Mouse (Mus musculus) hindbrain, embryonic 15.5 days (tissue): Measurements from ENCODE around the gene Agpat4. TPM values are rescaled to one million over a fixed set of nuclear protein-coding genes. Genes with fewer than 3 reads are reported as not detected.
A peak's percentile ranks its signal among the peaks of the same experiment; 100 is the strongest.

Experiments used
- ATAC-seq: fragments of 200-750 bp; cut with Nextera tagmentation; 2 replicates; pipeline ENCODE4 v1.8.0; 2017; ENCODE audit warnings: low read depth, moderate number of reproducible peaks, moderate TSS enrichment; ENCODE audit not compliant: low FRiP score
- H3K27ac ChIP-seq: fragments of 300-500 bp; sonication (generic); replicated peaks from 2 replicates; pipeline ENCODE4 v1.5.1; 2015; ENCODE audit warnings: mild to moderate bottlenecking, inconsistent platforms
- H3K27me3 ChIP-seq: fragments of 300-500 bp; sonication (generic); 2 replicates; pipeline ENCODE4 v1.6.1; 2015; ENCODE audit warnings: control low read depth, inconsistent platforms
- H3K36me3 ChIP-seq: fragments of 300-500 bp; sonication (generic); 2 replicates; pipeline ENCODE4 v1.6.1; 2015; ENCODE audit warnings: control low read depth, inconsistent platforms
- H3K4me1 ChIP-seq: fragments of 300-500 bp; sonication (generic); replicated peaks from 2 replicates; pipeline ENCODE4 v1.6.1; 2015; ENCODE audit warnings: control low read depth, inconsistent platforms
- H3K4me2 ChIP-seq: fragments of 300-500 bp; sonication (generic); 2 replicates; pipeline ENCODE4 v1.6.1; 2015; ENCODE audit warnings: moderate library complexity, mild to moderate bottlenecking, inconsistent platforms
- H3K4me3 ChIP-seq: fragments of 300-500 bp; sonication (generic); 2 replicates; pipeline ENCODE4 v1.5.1; 2015; ENCODE audit warnings: mild to moderate bottlenecking, inconsistent platforms
- H3K9ac ChIP-seq: fragments of 300-500 bp; sonication (generic); 2 replicates; pipeline ENCODE4 v1.6.1; 2015; ENCODE audit warnings: inconsistent platforms
- H3K9me3 ChIP-seq: fragments of 300-500 bp; sonication (generic); 2 replicates; pipeline ENCODE4 v1.6.1; 2016; ENCODE audit warnings: control low read depth, inconsistent platforms
- WGBS: fragments of 180-500 bp; shearing (Covaris S2); methylation state at CpG from one replicate; pipeline ENCODE4 v1.1.7; 2015; 5-methylcytosine and 5-hydroxymethylcytosine counted together
- polyA plus RNA-seq: library from polyadenylated mRNA; unstranded; fragments of >200 nt; fragmentation: Nextera tagmentation; extraction: Ambion mirVana; gene quantifications from 2 replicates; pipeline ENCODE4 v1.2.1, GENCODE M21; 2015

Gene Agpat4
- 62.0 and 63.4 TPM in 2 replicates for polyA plus RNA-seq

DNA sequence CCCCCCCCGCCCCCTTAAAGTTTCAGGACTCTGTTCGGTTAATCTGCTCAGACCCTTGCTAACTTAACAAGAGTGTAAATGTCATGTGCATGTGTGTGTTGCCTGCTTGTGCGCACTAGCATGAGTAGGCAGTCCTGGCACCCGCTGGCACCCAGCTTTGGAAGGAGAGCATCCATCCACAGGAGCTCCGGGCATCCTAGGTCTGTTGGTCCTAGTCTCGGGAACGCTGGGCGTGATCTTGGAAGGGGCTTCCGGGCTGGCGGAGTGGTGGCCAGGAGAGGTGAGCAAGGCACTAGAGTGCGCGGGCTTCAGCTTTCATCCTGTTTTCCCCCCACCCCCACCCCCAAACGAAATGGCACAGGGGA, at the start of gene Agpat4:
Agpat4 (plus strand) TSS at position 144 of the 365 bp plus-strand sequence.
- H3K4me3 ChIP-seq = peak within 1 kb of the TSS; percentile 73
- H3K9ac ChIP-seq = peak within 1 kb of the TSS; percentile 62
- ATAC-seq = peak; percentile 70
- H3K4me1 ChIP-seq = peaks cover 23% of the 10 kb centered on the region
- H3K36me3 ChIP-seq = no peaks in the 10 kb centered on the region
- no peaks in the 10 kb centered on the region for H3K27me3 ChIP-seq
- WGBS = under 1% methylated on average over 13 of the region's 13 CpGs
- H3K27ac ChIP-seq = peak within 1 kb of the TSS; percentile 86
- peak within 1 kb of the TSS; percentile 98 for H3K4me2 ChIP-seq
- H3K9me3 ChIP-seq = no peaks in the 10 kb centered on the region

DNA sequence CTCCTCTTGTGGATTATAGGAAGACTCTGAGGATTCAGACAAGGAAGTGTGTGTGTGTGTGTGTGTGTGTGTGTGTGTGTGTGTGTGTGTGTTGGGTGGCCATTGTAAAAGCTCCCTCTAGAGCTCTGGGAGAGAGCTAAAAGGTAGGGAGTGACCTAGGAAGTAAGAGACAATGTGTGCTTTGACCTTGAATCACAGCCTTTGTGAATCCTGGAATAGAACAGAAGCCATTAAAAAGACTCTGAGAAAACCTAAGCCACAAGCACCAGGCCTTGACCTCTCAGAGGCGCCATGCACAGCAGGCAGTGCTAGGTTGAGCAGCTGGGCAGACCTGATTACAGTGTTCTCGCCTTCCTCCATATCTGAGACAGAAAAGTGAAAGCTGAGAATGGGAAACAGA, 41.7 kb upstream of the Agpat4 start:
- 26% methylated on average over 2 of the region's 2 CpGs for WGBS
- H3K4me2 ChIP-seq = no peak overlapping the region
- no peak for ATAC-seq

DNA sequence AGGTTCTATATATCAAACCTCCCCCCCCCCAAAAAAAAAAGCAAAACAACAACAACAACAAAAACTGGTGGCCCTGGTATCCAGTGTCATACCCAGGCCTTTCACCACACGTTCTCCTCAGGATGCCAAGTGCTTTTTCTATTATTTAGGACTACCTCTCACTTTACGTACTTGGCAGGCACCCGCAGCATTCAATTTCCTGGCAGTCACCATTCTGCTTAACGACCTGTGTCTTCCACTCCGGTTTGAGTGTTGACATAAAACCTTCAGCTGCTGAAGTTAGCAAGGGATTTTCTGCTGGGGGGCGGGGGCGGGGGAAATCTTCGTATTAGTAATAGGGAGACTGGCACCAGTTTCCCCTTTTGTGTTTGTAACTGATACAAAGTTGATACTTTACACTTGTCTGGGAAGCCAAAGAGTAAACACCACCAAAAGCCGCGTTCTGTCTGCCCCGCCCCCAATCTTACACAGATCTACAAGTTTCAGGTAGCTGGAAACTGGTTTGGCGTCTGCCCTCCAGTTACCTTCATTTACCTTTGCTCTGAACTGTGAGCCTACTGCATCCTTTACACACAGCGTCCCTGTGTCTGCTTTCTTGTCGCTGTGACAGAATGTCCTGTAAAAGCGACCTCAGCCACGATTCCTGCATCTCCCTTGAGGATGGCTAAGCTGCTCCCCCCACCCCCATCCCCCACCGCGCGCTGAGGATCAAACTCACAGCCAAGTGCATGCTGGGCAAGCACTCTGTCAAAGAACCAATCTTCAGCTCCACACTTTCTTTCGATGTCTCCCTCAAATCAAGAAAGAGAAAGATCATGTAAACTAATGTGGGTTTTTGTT, 37.6 kb upstream of the Agpat4 start:
- H3K27ac ChIP-seq = no peak overlapping the region
- no peak for ATAC-seq
- no peaks in the 10 kb centered on the region for H3K36me3 ChIP-seq
- H3K4me3 ChIP-seq = no peak overlapping the region
- H3K9me3 ChIP-seq = no peaks in the 10 kb centered on the region
- H3K9ac ChIP-seq = no peak overlapping the region
- H3K27me3 ChIP-seq = no peaks in the 10 kb centered on the region
- WGBS = 53% methylated on average over 20 of the region's 20 CpGs
- no peaks in the 10 kb centered on the region for H3K4me1 ChIP-seq
- H3K4me2 ChIP-seq = no peak overlapping the region

More for the DNA sequence above, 41.7 kb upstream of the Agpat4 start:
- Histone ChIP-seq H3K9ac (no peak overlapping the region), H3K27ac (no peak overlapping the region), H3K27me3 (no peaks in the 10 kb centered on the region), H3K36me3 (no peaks in the 10 kb centered on the region), H3K4me3 (no peak overlapping the region), H3K9me3 (no peaks in the 10 kb centered on the region), H3K4me1 (no peaks in the 10 kb centered on the region)

DNA sequence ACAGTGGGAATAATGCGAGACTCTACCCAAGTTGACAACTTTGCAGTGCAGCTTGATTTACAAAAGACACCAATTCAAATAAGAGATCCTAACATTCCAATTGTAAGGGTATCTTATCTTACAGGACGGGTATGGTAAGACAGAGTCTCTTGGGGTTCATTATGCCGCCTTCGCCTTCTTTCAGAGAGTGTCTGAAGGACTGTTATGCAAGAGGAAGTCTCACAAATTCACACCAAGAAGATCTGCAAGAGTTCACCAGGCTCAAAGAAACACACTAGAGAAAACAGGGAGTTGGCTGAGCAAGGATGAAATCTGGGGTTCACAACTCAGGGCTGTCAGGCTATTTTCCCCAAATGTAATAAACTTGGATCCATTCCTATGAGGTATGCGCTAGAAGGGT, 36.3 kb upstream of the Agpat4 start:
- Histone ChIP-seq H3K27ac (no peak overlapping the region), H3K4me3 (no peak overlapping the region), H3K9me3 (no peaks in the 10 kb centered on the region), H3K4me1 (no peaks in the 10 kb centered on the region), H3K4me2 (no peak overlapping the region), H3K36me3 (no peaks in the 10 kb centered on the region), H3K27me3 (no peaks in the 10 kb centered on the region), H3K9ac (no peak overlapping the region)
- WGBS = 93% methylated on average over 5 of the region's 5 CpGs
- ATAC-seq = no peak

DNA sequence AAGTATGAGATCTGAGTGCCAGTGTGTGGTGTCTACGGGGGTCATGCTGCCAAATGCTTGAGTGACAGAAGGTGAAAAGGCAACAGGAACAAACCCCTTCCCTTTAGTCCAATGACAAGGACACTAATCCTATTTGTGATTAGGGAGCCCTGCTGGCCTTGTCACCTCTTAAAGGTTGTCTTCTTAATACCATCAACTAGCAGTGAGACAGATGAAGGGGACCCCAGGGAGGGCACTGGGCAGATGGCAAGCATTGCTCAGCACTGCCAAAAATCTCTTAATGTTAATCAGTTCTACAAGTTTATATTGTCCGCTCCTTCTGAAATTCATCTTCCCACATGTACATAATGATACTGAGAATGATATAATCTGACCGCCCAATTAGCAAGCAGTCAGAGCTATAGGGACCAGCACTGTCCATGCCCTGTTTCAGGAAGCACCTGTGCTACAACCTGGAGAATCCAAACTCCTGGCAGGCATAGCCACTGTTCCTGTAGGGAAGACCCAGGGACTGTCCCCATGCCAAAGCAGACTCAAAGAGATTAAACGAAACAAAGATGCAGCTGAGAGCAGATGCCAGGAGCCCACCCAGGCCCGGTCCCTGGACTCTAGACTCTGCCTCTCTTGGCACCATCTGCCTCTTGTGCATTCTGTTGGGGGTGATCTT, 28.1 kb upstream of the Agpat4 start:
- no peak overlapping the region for H3K4me2 ChIP-seq
- 54% methylated on average over 5 of the region's 5 CpGs for WGBS
- ATAC-seq = 0 out of 2 replicates have a peak, but pooled peaks have one; percentile 45
- H3K36me3 ChIP-seq = no peaks in the 10 kb centered on the region
- no peaks in the 10 kb centered on the region for H3K27me3 ChIP-seq
- no peaks in the 10 kb centered on the region for H3K9me3 ChIP-seq
- no peaks in the 10 kb centered on the region for H3K4me1 ChIP-seq
- H3K9ac ChIP-seq = no peak overlapping the region
- no peak overlapping the region for H3K4me3 ChIP-seq
- no peak overlapping the region for H3K27ac ChIP-seq

DNA sequence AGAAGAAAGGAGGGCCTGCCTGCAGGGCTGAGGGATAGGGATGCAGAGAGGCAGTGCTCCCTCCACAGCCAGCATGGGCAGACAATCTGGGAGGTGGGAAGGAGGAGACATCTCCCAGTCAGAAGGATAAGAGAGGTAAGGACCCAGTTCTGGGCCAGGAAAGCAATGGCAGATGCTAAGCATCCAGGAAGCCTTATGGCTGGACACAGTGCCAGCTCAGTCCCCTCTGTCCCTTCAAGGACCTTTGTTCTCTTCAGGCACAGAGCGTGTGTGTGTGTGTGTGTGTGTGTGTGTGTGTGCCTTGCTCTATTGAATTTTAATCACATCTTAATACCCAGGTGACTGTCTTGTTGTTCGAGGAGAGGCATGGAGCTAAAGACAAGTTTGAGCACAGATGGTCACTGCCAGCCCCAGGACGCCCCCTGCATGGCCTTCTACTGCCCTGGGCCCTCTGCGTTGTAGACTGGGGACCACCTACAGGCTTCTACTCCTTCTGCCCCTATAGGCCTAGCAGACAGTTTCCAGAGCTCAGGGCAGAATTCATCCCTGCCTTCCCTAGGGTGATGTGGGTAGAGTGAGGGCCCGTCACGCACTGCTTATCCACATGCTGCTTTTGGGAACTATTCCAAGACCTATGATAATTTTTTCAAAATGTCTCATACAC, 25.5 kb upstream of the Agpat4 start:
- no peaks in the 10 kb centered on the region for H3K9me3 ChIP-seq
- no peak overlapping the region for H3K4me3 ChIP-seq
- H3K9ac ChIP-seq = no peak overlapping the region
- H3K4me2 ChIP-seq = no peak overlapping the region
- H3K36me3 ChIP-seq = no peaks in the 10 kb centered on the region
- 51% methylated on average over 6 of the region's 6 CpGs for WGBS
- H3K4me1 ChIP-seq = no peaks in the 10 kb centered on the region
- H3K27ac ChIP-seq = no peak overlapping the region
- no peaks in the 10 kb centered on the region for H3K27me3 ChIP-seq
- no peak for ATAC-seq

DNA sequence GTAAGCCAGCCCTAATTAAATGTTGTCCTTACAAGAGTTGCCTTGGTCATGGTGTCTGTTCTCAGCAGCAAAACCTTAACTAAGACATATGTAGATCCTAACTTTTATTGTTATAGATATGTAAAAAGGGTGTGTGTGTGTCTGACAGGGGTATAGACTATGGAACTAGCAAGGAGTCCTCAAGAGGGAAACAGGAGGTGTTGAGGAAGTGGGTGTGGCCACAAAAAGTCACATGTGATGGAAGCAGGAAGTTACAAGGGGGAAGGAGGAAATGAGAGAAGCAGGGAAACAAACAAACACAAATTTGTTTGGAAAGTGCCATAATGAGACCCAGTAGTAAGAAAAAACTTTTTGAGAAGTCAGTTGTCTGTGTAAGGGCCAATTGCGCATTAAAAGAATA, 24.5 kb upstream of the Agpat4 start:
- ATAC-seq = no peak
- no peaks in the 10 kb centered on the region for H3K27me3 ChIP-seq
- no peak overlapping the region for H3K9ac ChIP-seq
- H3K4me2 ChIP-seq = no peak overlapping the region
- WGBS = 97% methylated on average over 1 of the region's 1 CpGs
- H3K27ac ChIP-seq = no peak overlapping the region
- no peaks in the 10 kb centered on the region for H3K36me3 ChIP-seq
- no peaks in the 10 kb centered on the region for H3K4me1 ChIP-seq
- no peak overlapping the region for H3K4me3 ChIP-seq
- no peaks in the 10 kb centered on the region for H3K9me3 ChIP-seq

DNA sequence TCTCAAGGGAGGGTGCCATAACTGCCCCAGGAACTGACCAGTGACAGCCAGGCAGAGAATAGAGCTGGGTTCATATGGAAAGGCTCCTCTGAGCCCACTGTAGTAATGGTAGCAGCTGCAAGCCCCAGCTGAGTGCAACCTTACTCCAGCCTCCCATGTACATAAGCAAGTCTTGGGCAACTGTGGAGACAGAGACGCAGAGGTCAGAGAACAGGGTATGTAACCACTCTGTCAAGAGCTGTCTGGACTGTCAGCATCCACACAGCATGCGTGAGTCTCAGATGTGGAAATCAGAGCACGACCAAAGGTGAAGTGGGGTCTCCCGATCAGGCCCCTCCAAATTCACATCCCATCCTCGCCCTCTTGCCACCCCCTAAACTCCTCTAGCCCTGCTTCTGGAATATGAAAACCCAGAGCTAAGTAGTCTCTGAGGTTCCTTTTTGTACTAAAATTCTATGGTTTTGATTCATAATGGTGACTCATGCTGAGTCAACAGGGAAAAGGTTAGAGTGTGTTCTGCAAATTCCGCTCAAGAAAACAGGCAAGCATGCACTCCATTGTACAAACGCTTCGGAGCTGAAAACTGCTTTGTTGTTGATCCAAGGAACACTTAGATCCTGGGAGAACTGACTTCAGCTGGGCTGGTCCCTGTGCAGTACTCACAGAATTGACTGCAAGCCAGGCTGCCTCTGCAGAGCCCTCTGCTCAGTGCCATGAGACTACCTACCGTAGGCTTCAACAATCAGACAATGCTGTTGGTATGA, 23.5 kb upstream of the Agpat4 start:
- Histone ChIP-seq H3K9ac (no peak overlapping the region), H3K4me1 (no peaks in the 10 kb centered on the region), H3K9me3 (no peaks in the 10 kb centered on the region), H3K4me2 (no peak overlapping the region), H3K36me3 (no peaks in the 10 kb centered on the region), H3K4me3 (no peak overlapping the region), H3K27ac (no peak overlapping the region), H3K27me3 (no peaks in the 10 kb centered on the region)
- no peak for ATAC-seq
- 81% methylated on average over 9 of the region's 9 CpGs for WGBS

DNA sequence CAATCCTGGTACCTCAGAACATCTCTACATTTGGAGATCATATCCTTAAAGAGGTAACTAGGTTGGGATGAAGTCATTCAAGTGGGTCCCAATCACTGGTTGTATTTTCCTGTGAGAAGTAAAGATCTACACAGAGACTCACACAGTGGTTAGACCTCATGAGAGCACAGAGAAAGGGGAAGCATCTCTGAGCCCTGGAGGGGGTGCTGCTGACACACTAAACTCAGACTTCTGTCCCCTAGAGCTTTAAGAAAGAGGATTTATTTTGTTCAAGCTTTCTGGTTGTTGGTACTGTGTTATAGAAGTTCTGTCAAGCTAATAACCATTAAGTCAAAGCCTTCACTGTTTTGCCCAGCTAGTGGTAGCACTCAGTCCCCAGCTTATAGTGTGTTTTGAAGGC, 19.1 kb upstream of the Agpat4 start:
- Histone ChIP-seq H3K4me3 (no peak overlapping the region), H3K9ac (no peak overlapping the region), H3K27me3 (no peaks in the 10 kb centered on the region), H3K36me3 (no peaks in the 10 kb centered on the region), H3K4me1 (no peaks in the 10 kb centered on the region), H3K4me2 (no peak overlapping the region), H3K9me3 (no peaks in the 10 kb centered on the region), H3K27ac (no peak overlapping the region)
- ATAC-seq = no peak

DNA sequence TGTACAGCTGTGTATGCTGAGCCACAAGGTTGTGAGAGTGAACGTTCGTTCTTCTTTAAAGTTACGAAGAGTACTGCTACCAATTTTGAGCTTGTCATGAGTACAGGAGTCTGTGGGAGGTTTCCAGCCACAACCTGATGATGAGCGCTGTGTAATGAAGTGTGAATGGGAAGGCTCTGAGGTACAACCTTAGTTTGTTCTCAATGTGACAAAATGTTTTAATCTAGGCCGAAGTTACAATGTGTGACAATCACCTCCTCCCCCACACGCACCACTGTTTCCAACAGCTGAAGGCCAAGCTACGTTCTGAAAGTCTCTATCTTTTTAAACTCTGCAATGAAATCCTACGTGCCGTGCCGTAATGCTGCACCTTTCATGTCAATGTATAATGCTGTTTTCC, 16.2 kb upstream of the Agpat4 start:
- Histone ChIP-seq H3K27me3 (no peaks in the 10 kb centered on the region), H3K4me3 (no peak overlapping the region), H3K9me3 (no peaks in the 10 kb centered on the region), H3K4me1 (no peaks in the 10 kb centered on the region), H3K36me3 (no peaks in the 10 kb centered on the region), H3K4me2 (no peak overlapping the region), H3K27ac (no peak overlapping the region), H3K9ac (no peak overlapping the region)
- 97% methylated on average over 10 of the region's 10 CpGs for WGBS
- no peak for ATAC-seq

DNA sequence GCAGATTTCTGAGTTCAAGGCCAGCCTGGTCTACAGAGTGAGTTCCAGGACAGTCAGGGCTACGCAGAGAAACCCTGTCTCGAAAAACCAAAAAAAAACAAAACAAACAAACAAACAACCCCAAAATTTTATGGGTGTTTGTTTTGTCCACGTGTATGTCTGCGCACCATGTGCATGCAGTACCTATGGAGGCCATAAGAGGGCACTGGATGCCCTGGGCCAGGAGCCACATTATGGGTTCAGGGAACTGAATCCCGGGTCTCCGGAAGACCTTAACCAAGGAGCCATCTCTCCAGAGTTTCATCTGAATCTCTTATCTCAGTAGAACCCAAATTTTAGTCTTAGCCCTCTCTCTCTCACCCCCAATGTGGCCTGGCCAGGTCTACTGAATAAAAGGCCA, 14.7 kb upstream of the Agpat4 start:
- Histone ChIP-seq H3K4me3 (no peak overlapping the region), H3K4me1 (no peaks in the 10 kb centered on the region), H3K4me2 (no peak overlapping the region), H3K27me3 (no peaks in the 10 kb centered on the region), H3K27ac (no peak overlapping the region), H3K9me3 (no peaks in the 10 kb centered on the region), H3K9ac (no peak overlapping the region), H3K36me3 (no peaks in the 10 kb centered on the region)
- 86% methylated on average over 6 of the region's 6 CpGs for WGBS
- no peak for ATAC-seq

DNA sequence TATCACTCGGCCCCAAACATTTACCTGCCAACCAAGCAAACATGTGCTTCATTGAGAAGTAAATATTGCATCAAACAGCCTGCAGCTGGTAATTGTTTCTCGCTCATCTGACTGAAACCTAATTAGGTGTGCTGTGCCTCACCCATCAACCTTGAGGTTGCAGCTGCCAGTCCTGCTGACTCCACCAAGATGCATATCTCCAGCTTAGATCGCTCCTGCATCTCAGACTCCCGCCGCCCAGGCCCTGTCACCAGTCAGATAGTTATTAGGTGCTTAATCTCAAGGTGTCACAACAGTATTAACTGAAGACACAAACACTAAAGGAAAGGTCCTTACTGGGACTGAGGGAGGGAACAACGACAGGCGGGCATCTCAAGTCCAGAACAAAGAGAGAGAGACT, 14.3 kb upstream of the Agpat4 start:
- Histone ChIP-seq H3K4me3 (no peak overlapping the region), H3K36me3 (no peaks in the 10 kb centered on the region), H3K9ac (no peak overlapping the region), H3K4me1 (no peaks in the 10 kb centered on the region), H3K27ac (no peak overlapping the region), H3K9me3 (no peaks in the 10 kb centered on the region), H3K27me3 (no peaks in the 10 kb centered on the region), H3K4me2 (no peak overlapping the region)
- WGBS = 87% methylated on average over 7 of the region's 7 CpGs
- no peak for ATAC-seq
